Mouse (Mus musculus) thymus, adult 2 months (tissue): ENCODE data around the gene Slc38a7. TPM values are rescaled to one million over a fixed set of nuclear protein-coding genes. Genes with fewer than 3 reads are reported as not detected.
"Not testable (repeated sequence)": the region's sequence is repeated elsewhere in the genome, so short reads cannot be mapped to it uniquely, and the experiment has no call there.

Experiments used
- DNase-seq: peaks from one replicate; pipeline ENCODE4 v3.0.0; 2021
- H3K27ac ChIP-seq: fragments of 200-500 bp; 2 replicates; pipeline ENCODE4 v1.5.1; 2012; ENCODE audit warnings: low read length, control low read depth; ENCODE audit not compliant: control insufficient read depth, insufficient read depth
- H3K27me3 ChIP-seq: fragments of 200-500 bp; 2 replicates; pipeline ENCODE4 v1.6.1; 2012; ENCODE audit warnings: mild to moderate bottlenecking, low read length, moderate library complexity, mixed read lengths; ENCODE audit not compliant: control insufficient read depth, insufficient read depth
- H3K36me3 ChIP-seq: fragments of 200-500 bp; 2 replicates; pipeline ENCODE4 v1.6.1; 2012; ENCODE audit warnings: mild to moderate bottlenecking, low read length, moderate library complexity; ENCODE audit not compliant: control insufficient read depth, insufficient read depth
- H3K4me1 ChIP-seq: fragments of 200-500 bp; replicated peaks from 2 replicates; pipeline ENCODE4 v1.6.1; 2012; ENCODE audit warnings: low read length; ENCODE audit not compliant: control insufficient read depth, insufficient read depth
- H3K4me3 ChIP-seq: fragments of 200-500 bp; 2 replicates; pipeline ENCODE4 v1.5.1; 2012; ENCODE audit warnings: mild to moderate bottlenecking, low read length, control low read depth, moderate library complexity; ENCODE audit not compliant: control insufficient read depth, insufficient read depth
- CTCF ChIP-seq: fragments of 200-500 bp; IDR thresholded peaks from 2 replicates; pipeline ENCODE4 v1.5.1; 2012; ENCODE audit warnings: mild to moderate bottlenecking, control low read depth, low read length, moderate library complexity, borderline replicate concordance; ENCODE audit not compliant: control insufficient read depth, poor library complexity, insufficient read depth; ENCODE audit errors: extremely low read depth
- POLR2A ChIP-seq: fragments of 200-500 bp; IDR thresholded peaks from 2 replicates; pipeline ENCODE4 v1.6.1; 2012; ENCODE audit warnings: mild to moderate bottlenecking, low read length, control low read depth, moderate library complexity; ENCODE audit not compliant: control insufficient read depth, poor library complexity, insufficient read depth; ENCODE audit errors: extremely low read depth
- WGBS: fragments of 180-500 bp; shearing (Covaris S2); methylation state at CpG from one replicate; pipeline ENCODE4 v1.1.7; 2018; 5-methylcytosine and 5-hydroxymethylcytosine counted together
- polyA plus RNA-seq: library from polyadenylated mRNA; depleted of rRNA; stranded (reverse); fragments of >200 nt; gene quantifications from 2 replicates; pipeline ENCODE4 v1.2.3, GENCODE M21; 2012

The Slc38a7 gene
- polyA plus RNA-seq, 1 experiment = 26.8 TPM

- Histone ChIP-seq H3K36me3 (no peaks in the 10 kb centered on the region), H3K27me3 (no peaks in the 10 kb centered on the region), H3K4me1 (no peaks in the 10 kb centered on the region), H3K27ac (no peak overlapping the region), H3K4me3 (no peak overlapping the region)
- no peak for TF ChIP-seq CTCF
- no peak for TF ChIP-seq POLR2A
- WGBS = 87% methylated on average over 3 of the region's 3 CpGs
- DNase-seq = no peak
These were observed 23.2 kb downstream of the Slc38a7 start for GRCm38 (mm10) chr8:95830144-95830543.

GRCm38 (mm10) chr8:95825162-95825561 is 28.2 kb downstream of the Slc38a7 start, which contains the start of gene Sap18b:
Gene Sap18b, plus strand, starts transcription at chr8:95825346.
- not testable (repeated sequence) for H3K27me3 ChIP-seq, H3K4me3 ChIP-seq, H3K36me3 ChIP-seq, H3K27ac ChIP-seq, DNase-seq, H3K4me1 ChIP-seq
- 69% methylated on average over 25 of the region's 25 CpGs for WGBS

GRCm38 (mm10) chr8:95822699-95823098 is 30.6 kb downstream of the Slc38a7 start:
- H3K4me3 ChIP-seq = no peak overlapping the region
- no peak for DNase-seq
- H3K27ac ChIP-seq = no peak overlapping the region
- H3K36me3 ChIP-seq = no peaks in the 10 kb centered on the region
- H3K27me3 ChIP-seq = no peaks in the 10 kb centered on the region
- TF ChIP-seq POLR2A (no peak), CTCF (no peak)
- no peaks in the 10 kb centered on the region for H3K4me1 ChIP-seq
- 86% methylated on average over 3 of the region's 3 CpGs for WGBS

- Histone ChIP-seq H3K27me3 (no peaks in the 10 kb centered on the region), H3K27ac (no peak overlapping the region), H3K4me1 (no peaks in the 10 kb centered on the region), H3K36me3 (no peaks in the 10 kb centered on the region), H3K4me3 (no peak overlapping the region)
- no peak for DNase-seq
- WGBS = 95% methylated on average over 5 of the region's 5 CpGs
- TF ChIP-seq CTCF (no peak), POLR2A (no peak)
These were observed 31.2 kb downstream of the Slc38a7 start for GRCm38 (mm10) chr8:95822096-95822495.

- no peaks in the 10 kb centered on the region for H3K27me3 ChIP-seq
- H3K27ac ChIP-seq = no peak overlapping the region
- H3K4me3 ChIP-seq = no peak overlapping the region
- no peaks in the 10 kb centered on the region for H3K4me1 ChIP-seq
- TF ChIP-seq POLR2A (no peak), CTCF (no peak)
- no peaks in the 10 kb centered on the region for H3K36me3 ChIP-seq
- WGBS = 98% methylated on average over 6 of the region's 6 CpGs
- no peak for DNase-seq
These were observed 32.1 kb downstream of the Slc38a7 start for GRCm38 (mm10) chr8:95821266-95821665.

GRCm38 (mm10) chr8:95818211-95818610 is 35.1 kb downstream of the Slc38a7 start:
- WGBS = 96% methylated on average over 1 of the region's 1 CpGs
- TF ChIP-seq CTCF (no peak), POLR2A (no peak)
- no peak overlapping the region for H3K27ac ChIP-seq

GRCm38 (mm10) chr8:95817597-95817996 is 35.7 kb downstream of the Slc38a7 start:
- no peak for DNase-seq
- Histone ChIP-seq H3K27me3 (no peaks in the 10 kb centered on the region), H3K27ac (no peak overlapping the region), H3K36me3 (no peaks in the 10 kb centered on the region), H3K4me3 (no peak overlapping the region), H3K4me1 (no peaks in the 10 kb centered on the region)
- 95% methylated on average over 3 of the region's 3 CpGs for WGBS
- TF ChIP-seq POLR2A (no peak), CTCF (no peak)

More at GRCm38 (mm10) chr8:95818211-95818610, 35.1 kb downstream of the Slc38a7 start:
- no peak overlapping the region for H3K4me3 ChIP-seq
- no peaks in the 10 kb centered on the region for H3K36me3 ChIP-seq
- DNase-seq = no peak
- H3K27me3 ChIP-seq = no peaks in the 10 kb centered on the region
- no peaks in the 10 kb centered on the region for H3K4me1 ChIP-seq
